Mouse (Mus musculus) A20 (cell line): Measurements from ENCODE around the gene Klhl10.

Source experiments
- DNase-seq: peaks from one replicate; pipeline ENCODE4 v3.0.0-alpha.2; 2011; ENCODE audit warnings: low read depth, low spot score

Klhl10 gene

GRCm38 (mm10) chr11:100441797-100442196, at the start of gene Klhl10, which contains the start of gene Nt5c3b:
Klhl10 (plus strand) TSS chr11:100441917.
Nt5c3b (minus strand) TSS chr11:100441808.
- DNase-seq = no peak

GRCm38 (mm10) chr11:100392958-100393357, 48.8 kb upstream of the Klhl10 start:
- no peak for DNase-seq

GRCm38 (mm10) chr11:100393733-100394132, 48.0 kb upstream of the Klhl10 start:
- no peak for DNase-seq

- no peak for DNase-seq
Observed at GRCm38 (mm10) chr11:100394353-100395074, 47.2 kb upstream of the Klhl10 start.

- no peak for DNase-seq
Observed at GRCm38 (mm10) chr11:100395200-100395599, 46.5 kb upstream of the Klhl10 start.

GRCm38 (mm10) chr11:100395861-100396631, 45.7 kb upstream of the Klhl10 start:
- DNase-seq = no peak

- no peak for DNase-seq
Observed at GRCm38 (mm10) chr11:100396886-100397599, 44.7 kb upstream of the Klhl10 start.

GRCm38 (mm10) chr11:100397600-100398389, 43.9 kb upstream of the Klhl10 start, which contains the start of gene Jup:
Jup (minus strand) TSS chr11:100397763.
- DNase-seq = peak; percentile 98

- DNase-seq = no peak
Observed at GRCm38 (mm10) chr11:100398517-100398916, 43.2 kb upstream of the Klhl10 start.

- no peak for DNase-seq
Observed at GRCm38 (mm10) chr11:100399320-100399719, 42.4 kb upstream of the Klhl10 start.

- no peak for DNase-seq
Observed at GRCm38 (mm10) chr11:100399727-100400538, 41.8 kb upstream of the Klhl10 start.

GRCm38 (mm10) chr11:100400842-100401241, 40.9 kb upstream of the Klhl10 start:
- DNase-seq = peak; percentile 22

- no peak for DNase-seq
Observed at GRCm38 (mm10) chr11:100402240-100402639, 39.5 kb upstream of the Klhl10 start.

GRCm38 (mm10) chr11:100402682-100403081, 39.0 kb upstream of the Klhl10 start:
- DNase-seq = no peak

GRCm38 (mm10) chr11:100403445-100404134, 38.1 kb upstream of the Klhl10 start:
- no peak for DNase-seq

- DNase-seq = no peak
Observed at GRCm38 (mm10) chr11:100404456-100405074, 37.2 kb upstream of the Klhl10 start.

- no peak for DNase-seq
Observed at GRCm38 (mm10) chr11:100406273-100406672, 35.4 kb upstream of the Klhl10 start.

GRCm38 (mm10) chr11:100406995-100407705, 34.6 kb upstream of the Klhl10 start:
- DNase-seq = no peak
